Mouse (Mus musculus) limb, embryonic 10.5 days (tissue): ENCODE data around the gene Rint1. TPM values are rescaled to one million over a fixed set of nuclear protein-coding genes. Genes with fewer than 3 reads are reported as not detected.

ENCODE experiments used
- DNase-seq: peaks from one replicate; pipeline ENCODE4 v3.0.0-alpha.2; 2017; ENCODE audit warnings: low spot score
- H3K27ac ChIP-seq: fragments of 300-500 bp; sonication (generic); 2 replicates; pipeline ENCODE4 v1.5.1; 2016; ENCODE audit warnings: mild to moderate bottlenecking
- H3K27me3 ChIP-seq: fragments of 300-500 bp; sonication (generic); 2 replicates; pipeline ENCODE4 v1.6.1; 2016; ENCODE audit warnings: low read depth, mild to moderate bottlenecking; ENCODE audit not compliant: poor library complexity, severe bottlenecking
- H3K36me3 ChIP-seq: fragments of 300-500 bp; sonication (generic); 2 replicates; pipeline ENCODE4 v1.6.1; 2016; ENCODE audit warnings: mild to moderate bottlenecking, moderate library complexity
- H3K4me1 ChIP-seq: fragments of 300-500 bp; sonication (generic); 2 replicates; pipeline ENCODE4 v1.6.1; 2016
- H3K4me3 ChIP-seq: fragments of 300-500 bp; sonication (generic); 2 replicates; pipeline ENCODE4 v1.5.1; 2016; ENCODE audit warnings: mild to moderate bottlenecking, moderate library complexity
- H3K9me3 ChIP-seq: fragments of 300-500 bp; sonication (generic); replicated peaks from 2 replicates; pipeline ENCODE4 v1.6.1; 2016; ENCODE audit warnings: mild to moderate bottlenecking
- WGBS: fragments of 180-500 bp; shearing (Covaris S2); methylation state at CpG from one replicate; pipeline ENCODE4 v1.1.7; 2016; 5-methylcytosine and 5-hydroxymethylcytosine counted together
- polyA plus RNA-seq: library from polyadenylated mRNA; unstranded; fragments of >200 nt; fragmentation: Nextera tagmentation; extraction: Ambion mirVana; gene quantifications from 2 replicates; pipeline ENCODE4 v1.2.1, GENCODE M21; 2016

Gene Rint1
- 33.9 and 41.7 TPM in 2 replicates for polyA plus RNA-seq

- 4% methylated on average over 47 of the region's 47 CpGs for WGBS
- peak within 1 kb of the TSS; percentile 85 for H3K4me3 ChIP-seq
- H3K36me3 ChIP-seq = peaks cover 19% of the 10 kb centered on the region
- H3K27me3 ChIP-seq = no peaks in the 10 kb centered on the region
- peak within 1 kb of the TSS; percentile 89 for H3K27ac ChIP-seq
- H3K9me3 ChIP-seq = no peaks in the 10 kb centered on the region
- peaks cover 17% of the 10 kb centered on the region for H3K4me1 ChIP-seq
- peak; percentile 99 for DNase-seq
Observed at GRCm38 (mm10) chr5:23787536-23788389, at the start of gene Rint1. TSS of gene Rint1 (plus strand) at chr5:23787711.

- H3K4me3 ChIP-seq = no peak overlapping the region
- DNase-seq = no peak
- no peak overlapping the region for H3K27ac ChIP-seq
- no peaks in the 10 kb centered on the region for H3K4me1 ChIP-seq
- H3K9me3 ChIP-seq = no peaks in the 10 kb centered on the region
- no peaks in the 10 kb centered on the region for H3K27me3 ChIP-seq
- WGBS = 96% methylated on average over 12 of the region's 12 CpGs
- peaks cover 92% of the 10 kb centered on the region for H3K36me3 ChIP-seq
Observed at GRCm38 (mm10) chr5:23743261-23743660, 44.2 kb upstream of the Rint1 start.

DNA sequence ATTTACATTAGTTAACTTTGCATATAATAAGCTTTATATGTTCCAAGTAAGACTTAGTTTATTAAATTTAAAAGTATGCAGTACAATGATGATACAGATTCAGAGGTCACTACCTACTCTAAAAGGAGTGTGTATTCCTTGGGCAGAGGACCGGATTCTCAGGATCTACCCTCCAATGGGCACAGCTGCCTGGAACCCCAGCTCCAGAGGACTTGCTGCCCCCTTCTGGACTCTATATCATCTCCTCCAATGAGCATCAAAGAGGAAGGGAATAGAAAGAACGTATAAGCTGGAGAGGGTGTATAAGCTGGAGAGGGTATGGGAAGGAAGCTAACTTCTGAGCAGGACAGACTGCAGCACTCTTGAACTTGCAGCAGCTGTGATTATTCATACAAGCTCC is 37.6 kb upstream of the Rint1 start:
- H3K36me3 ChIP-seq = peaks cover 78% of the 10 kb centered on the region
- no peak for DNase-seq

GRCm38 (mm10) chr5:23755591-23755990 is 31.9 kb upstream of the Rint1 start:
- peaks cover 87% of the 10 kb centered on the region for H3K36me3 ChIP-seq

More for the DNA sequence above, 37.6 kb upstream of the Rint1 start:
- Histone ChIP-seq H3K4me3 (no peak overlapping the region), H3K9me3 (no peaks in the 10 kb centered on the region), H3K27ac (no peak overlapping the region), H3K27me3 (no peaks in the 10 kb centered on the region), H3K4me1 (no peaks in the 10 kb centered on the region)
- 79% methylated on average over 2 of the region's 2 CpGs for WGBS

DNA sequence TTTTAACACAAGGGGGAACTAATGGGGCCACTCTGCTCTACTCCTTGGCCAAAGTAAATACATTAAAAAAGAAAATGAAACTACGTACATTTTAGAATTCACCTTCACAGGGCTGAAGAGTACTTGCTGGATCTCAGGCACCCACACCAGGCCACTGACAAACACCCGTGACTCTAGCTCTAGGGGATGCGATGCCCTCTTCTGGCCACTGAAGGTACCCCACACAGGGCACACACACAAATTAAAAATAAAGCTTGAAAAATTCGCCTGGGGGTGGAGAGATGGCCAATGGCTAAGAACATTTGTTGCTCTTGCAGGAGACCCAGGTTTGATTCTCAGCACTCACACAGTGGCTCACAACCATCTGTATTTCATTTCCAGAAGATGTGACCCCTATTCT is 31.1 kb upstream of the Rint1 start:
- no peak for DNase-seq
- Histone ChIP-seq H3K36me3 (peaks cover 85% of the 10 kb centered on the region), H3K4me1 (no peaks in the 10 kb centered on the region)

More at GRCm38 (mm10) chr5:23755591-23755990, 31.9 kb upstream of the Rint1 start:
- Histone ChIP-seq H3K4me1 (no peaks in the 10 kb centered on the region), H3K27me3 (no peaks in the 10 kb centered on the region), H3K27ac (no peak overlapping the region), H3K9me3 (no peaks in the 10 kb centered on the region), H3K4me3 (no peak overlapping the region)
- no peak for DNase-seq
- WGBS = 98% methylated on average over 9 of the region's 9 CpGs

GRCm38 (mm10) chr5:23758633-23759032 is 28.9 kb upstream of the Rint1 start:
- peaks cover 92% of the 10 kb centered on the region for H3K36me3 ChIP-seq
- 75% methylated on average over 2 of the region's 2 CpGs for WGBS
- H3K27me3 ChIP-seq = no peaks in the 10 kb centered on the region
- no peaks in the 10 kb centered on the region for H3K9me3 ChIP-seq
- no peak overlapping the region for H3K27ac ChIP-seq
- H3K4me1 ChIP-seq = no peaks in the 10 kb centered on the region
- no peak overlapping the region for H3K4me3 ChIP-seq
- peak; percentile 47 for DNase-seq

More for the DNA sequence above, 31.1 kb upstream of the Rint1 start:
- Histone ChIP-seq H3K4me3 (no peak overlapping the region), H3K27ac (no peak overlapping the region), H3K9me3 (no peaks in the 10 kb centered on the region), H3K27me3 (no peaks in the 10 kb centered on the region)
- WGBS = 97% methylated on average over 4 of the region's 4 CpGs

GRCm38 (mm10) chr5:23762531-23762930 is 25.0 kb upstream of the Rint1 start:
- Histone ChIP-seq H3K4me1 (no peaks in the 10 kb centered on the region), H3K4me3 (no peak overlapping the region), H3K27me3 (no peaks in the 10 kb centered on the region), H3K9me3 (no peaks in the 10 kb centered on the region), H3K36me3 (peaks cover 85% of the 10 kb centered on the region), H3K27ac (no peak overlapping the region)
- DNase-seq = no peak
- WGBS = 94% methylated on average over 6 of the region's 6 CpGs

GRCm38 (mm10) chr5:23764557-23764956 is 23.0 kb upstream of the Rint1 start:
- DNase-seq = no peak
- no peak overlapping the region for H3K27ac ChIP-seq
- 98% methylated on average over 5 of the region's 5 CpGs for WGBS
- no peaks in the 10 kb centered on the region for H3K27me3 ChIP-seq
- no peak overlapping the region for H3K4me3 ChIP-seq
- no peaks in the 10 kb centered on the region for H3K4me1 ChIP-seq
- H3K36me3 ChIP-seq = peaks cover 81% of the 10 kb centered on the region
- no peaks in the 10 kb centered on the region for H3K9me3 ChIP-seq

GRCm38 (mm10) chr5:23771105-23771504 is 16.4 kb upstream of the Rint1 start:
- no peak overlapping the region for H3K27ac ChIP-seq
- H3K9me3 ChIP-seq = no peaks in the 10 kb centered on the region
- no peaks in the 10 kb centered on the region for H3K4me1 ChIP-seq
- 61% methylated on average over 8 of the region's 8 CpGs for WGBS
- H3K27me3 ChIP-seq = no peaks in the 10 kb centered on the region
- DNase-seq = no peak
- peaks cover 82% of the 10 kb centered on the region for H3K36me3 ChIP-seq
- H3K4me3 ChIP-seq = no peak overlapping the region

GRCm38 (mm10) chr5:23774186-23774585 is 13.3 kb upstream of the Rint1 start:
- Histone ChIP-seq H3K4me1 (no peaks in the 10 kb centered on the region), H3K27me3 (no peaks in the 10 kb centered on the region), H3K36me3 (peaks cover 75% of the 10 kb centered on the region), H3K9me3 (no peaks in the 10 kb centered on the region), H3K27ac (no peak overlapping the region), H3K4me3 (no peak overlapping the region)
- DNase-seq = no peak
- 89% methylated on average over 6 of the region's 6 CpGs for WGBS

- DNase-seq = no peak
- Histone ChIP-seq H3K36me3 (peaks cover 27% of the 10 kb centered on the region), H3K4me3 (no peak overlapping the region), H3K4me1 (peaks cover 26% of the 10 kb centered on the region), H3K27me3 (no peaks in the 10 kb centered on the region), H3K27ac (no peak overlapping the region), H3K9me3 (no peaks in the 10 kb centered on the region)
- 90% methylated on average over 4 of the region's 4 CpGs for WGBS
Observed at GRCm38 (mm10) chr5:23780516-23780915, 7.0 kb upstream of the Rint1 start.

DNA sequence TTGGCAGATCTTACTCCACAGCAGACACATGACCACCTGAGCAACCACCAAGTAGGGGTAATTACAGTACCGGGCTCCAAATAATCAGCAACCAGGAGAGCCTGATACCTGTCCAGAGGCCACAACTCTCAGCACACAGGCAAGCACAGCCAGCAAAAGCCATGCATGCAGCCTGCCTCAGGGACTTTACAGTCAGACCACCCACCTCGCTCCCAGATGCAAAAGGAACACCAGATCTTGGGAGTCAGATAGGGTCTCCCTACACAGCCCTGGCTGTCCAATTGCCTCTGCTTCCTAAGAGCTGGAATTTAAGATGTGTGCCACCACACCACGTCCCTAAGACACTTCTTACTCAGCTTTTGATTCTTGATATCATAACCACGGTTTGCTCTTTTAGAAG is 6.3 kb upstream of the Rint1 start:
- Histone ChIP-seq H3K36me3 (peaks cover 21% of the 10 kb centered on the region), H3K27ac (no peak overlapping the region), H3K27me3 (no peaks in the 10 kb centered on the region), H3K4me3 (no peak overlapping the region), H3K4me1 (peaks cover 26% of the 10 kb centered on the region), H3K9me3 (no peaks in the 10 kb centered on the region)
- 65% methylated on average over 4 of the region's 4 CpGs for WGBS
- DNase-seq = peak; percentile 50

DNA sequence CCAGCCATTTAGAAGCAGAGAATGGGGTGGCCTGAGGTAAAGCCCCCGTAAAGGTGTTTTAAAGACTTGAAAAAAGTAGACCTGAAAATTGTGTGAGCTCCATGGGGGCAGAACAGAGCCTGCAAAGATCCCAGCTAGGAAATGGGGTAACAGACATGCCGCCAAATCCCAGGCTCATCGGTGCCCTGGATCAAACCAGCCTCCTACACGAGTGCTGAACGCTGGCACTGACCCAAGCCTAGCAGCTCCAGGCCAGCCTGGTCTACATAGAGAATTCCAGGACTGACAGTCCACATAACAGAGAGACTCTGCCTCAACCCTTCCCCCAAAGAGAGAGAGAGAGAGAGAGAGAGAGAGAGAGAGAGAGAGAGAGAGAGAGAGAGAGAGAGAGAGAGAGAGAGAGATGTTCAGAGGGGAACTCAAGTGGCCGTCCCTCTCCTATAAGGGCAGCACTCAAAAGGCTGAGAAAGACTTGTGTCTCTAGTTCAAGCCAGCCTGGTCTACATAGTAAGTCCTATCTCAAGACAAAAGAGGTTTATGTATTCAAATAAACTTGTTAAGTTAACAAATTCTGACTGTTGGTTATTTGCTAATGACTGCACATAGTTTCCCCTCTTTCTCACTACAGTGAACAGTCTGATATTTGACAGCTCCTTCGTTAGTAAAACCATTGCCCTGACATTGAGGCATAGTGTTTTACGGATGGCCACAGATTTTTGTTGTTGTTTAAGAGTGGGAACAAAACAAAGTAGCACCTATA is 5.3 kb upstream of the Rint1 start:
- Histone ChIP-seq H3K9me3 (no peaks in the 10 kb centered on the region), H3K27ac (no peak overlapping the region), H3K4me3 (peak overlapping the region; percentile 84), H3K36me3 (peaks cover 10% of the 10 kb centered on the region), H3K4me1 (peaks cover 28% of the 10 kb centered on the region), H3K27me3 (no peaks in the 10 kb centered on the region)
- DNase-seq = no peak
- 55% methylated on average over 8 of the region's 8 CpGs for WGBS
